Mouse (Mus musculus) forebrain, embryonic 15.5 days (tissue): ENCODE data around the gene Eya2. TPM values are rescaled to one million over a fixed set of nuclear protein-coding genes. Genes with fewer than 3 reads are reported as not detected.

Experiments
- ATAC-seq: fragments of 200-750 bp; cut with Nextera tagmentation; replicated peaks from 2 replicates; pipeline ENCODE4 v1.8.0; 2017; ENCODE audit warnings: mild to moderate bottlenecking, moderate TSS enrichment, moderate library complexity
- H3K27ac ChIP-seq: fragments of 300-500 bp; sonication (generic); replicated peaks from 2 replicates; pipeline ENCODE4 v1.5.1; 2015; ENCODE audit warnings: mild to moderate bottlenecking, inconsistent platforms
- H3K27me3 ChIP-seq: fragments of 300-500 bp; sonication (generic); 2 replicates; pipeline ENCODE4 v1.6.1; 2015; ENCODE audit warnings: inconsistent platforms
- H3K36me3 ChIP-seq: fragments of 300-500 bp; sonication (generic); 2 replicates; pipeline ENCODE4 v1.6.1; 2015; ENCODE audit warnings: mild to moderate bottlenecking, inconsistent platforms
- H3K4me1 ChIP-seq: fragments of 300-500 bp; sonication (generic); 2 replicates; pipeline ENCODE4 v1.6.1; 2015; ENCODE audit warnings: inconsistent platforms
- H3K4me2 ChIP-seq: fragments of 300-500 bp; sonication (generic); replicated peaks from 2 replicates; pipeline ENCODE4 v1.6.1; 2015; ENCODE audit warnings: mild to moderate bottlenecking, inconsistent platforms
- H3K4me3 ChIP-seq: fragments of 300-500 bp; sonication (generic); 2 replicates; pipeline ENCODE4 v1.5.1; 2015; ENCODE audit warnings: mild to moderate bottlenecking, inconsistent platforms
- H3K9ac ChIP-seq: fragments of 300-500 bp; sonication (generic); replicated peaks from 2 replicates; pipeline ENCODE4 v1.6.1; 2015; ENCODE audit warnings: mild to moderate bottlenecking, inconsistent platforms
- H3K9me3 ChIP-seq: fragments of 300-500 bp; sonication (generic); 2 replicates; pipeline ENCODE4 v1.6.1; 2016; ENCODE audit warnings: inconsistent platforms
- WGBS: fragments of 180-500 bp; shearing (Covaris S2); methylation state at CpG from one replicate; pipeline ENCODE4 v1.1.7; 2015; ENCODE audit warnings: mixed read lengths; 5-methylcytosine and 5-hydroxymethylcytosine counted together
- polyA plus RNA-seq: library from polyadenylated mRNA; unstranded; fragments of >200 nt; fragmentation: Nextera tagmentation; extraction: Ambion mirVana; gene quantifications from 2 replicates; pipeline ENCODE4 v1.2.1, GENCODE M21; 2015

Gene Eya2
- polyA plus RNA-seq, 1 experiment from 2014 or later: 2.8 TPM

DNA sequence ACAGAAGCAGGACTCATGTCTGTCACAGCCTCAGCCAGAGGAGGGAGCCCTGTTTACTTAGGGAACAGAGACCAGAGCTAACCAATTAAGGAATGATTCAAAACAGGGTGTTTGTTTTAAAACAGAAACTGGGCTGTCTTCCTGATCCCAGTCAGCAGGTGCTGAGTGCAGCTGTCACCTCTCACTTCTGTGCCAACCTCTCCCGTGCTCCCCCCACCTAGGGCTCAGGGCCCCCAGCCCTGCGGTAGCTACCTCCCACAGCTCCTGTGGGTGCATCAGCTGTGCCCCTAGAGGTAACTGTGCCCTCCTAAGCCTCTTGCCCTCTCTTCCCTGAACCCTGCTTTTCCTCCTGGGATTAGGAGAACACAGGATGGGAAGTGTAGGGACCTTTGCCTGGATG is 141.5 kb downstream of the Eya2 start:
- no peak overlapping the region for H3K4me2 ChIP-seq

DNA sequence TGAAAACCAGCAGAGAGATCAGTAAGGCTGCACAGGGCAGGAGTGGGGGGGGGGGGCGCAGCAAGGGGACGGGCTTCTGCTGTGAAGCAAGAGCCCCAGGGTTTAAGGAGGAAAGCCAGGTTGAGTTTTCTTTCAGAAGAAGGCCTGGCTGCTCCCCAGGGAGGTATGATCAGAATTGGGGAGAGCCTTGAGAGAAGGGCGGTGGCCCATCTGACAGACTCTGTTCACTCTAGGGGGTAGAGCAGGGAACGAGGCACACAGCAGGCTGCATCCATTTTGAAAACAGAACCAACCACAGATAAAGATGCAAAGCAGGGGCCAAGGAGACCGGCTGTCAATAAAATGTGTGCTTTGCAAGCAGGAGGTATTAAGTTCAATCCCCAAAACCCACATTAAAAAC is 145.5 kb downstream of the Eya2 start:
- Histone ChIP-seq H3K27me3 (no peaks in the 10 kb centered on the region), H3K9ac (no peak overlapping the region), H3K36me3 (no peaks in the 10 kb centered on the region), H3K27ac (no peak overlapping the region), H3K9me3 (no peaks in the 10 kb centered on the region), H3K4me2 (no peak overlapping the region), H3K4me3 (no peak overlapping the region), H3K4me1 (peaks cover 20% of the 10 kb centered on the region)
- no peak for ATAC-seq
- 36% methylated on average over 5 of the region's 5 CpGs for WGBS

More for the DNA sequence above, 141.5 kb downstream of the Eya2 start:
- Histone ChIP-seq H3K27me3 (no peaks in the 10 kb centered on the region), H3K9me3 (no peaks in the 10 kb centered on the region), H3K27ac (no peak overlapping the region), H3K4me3 (no peak overlapping the region), H3K4me1 (peaks cover 11% of the 10 kb centered on the region), H3K36me3 (no peaks in the 10 kb centered on the region), H3K9ac (no peak overlapping the region)
- 47% methylated on average over 2 of the region's 2 CpGs for WGBS
- ATAC-seq: no peak

DNA sequence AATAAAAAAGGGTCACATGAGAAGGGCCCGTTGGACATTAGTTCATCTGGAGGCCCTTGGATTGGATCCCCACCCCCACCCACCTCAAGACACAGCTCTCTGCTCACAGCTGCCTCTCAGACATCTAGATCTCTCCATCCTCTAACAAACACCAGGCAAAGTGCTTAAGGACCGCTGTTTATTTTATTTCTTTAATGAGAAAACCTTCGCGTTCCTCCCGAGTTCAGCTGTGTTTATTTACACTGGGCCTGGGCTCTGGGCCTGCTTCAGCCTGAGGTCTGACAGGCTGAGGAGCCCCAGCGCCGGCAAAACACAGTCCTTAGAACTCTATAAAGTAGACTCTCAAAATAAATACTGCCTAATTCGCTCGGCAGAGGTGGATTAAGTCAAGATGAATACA is 146.2 kb downstream of the Eya2 start:
- no peak for ATAC-seq
- no peak overlapping the region; the same call in 1 of the 2 replicates for H3K27ac ChIP-seq
- H3K9ac ChIP-seq: no peak overlapping the region

DNA sequence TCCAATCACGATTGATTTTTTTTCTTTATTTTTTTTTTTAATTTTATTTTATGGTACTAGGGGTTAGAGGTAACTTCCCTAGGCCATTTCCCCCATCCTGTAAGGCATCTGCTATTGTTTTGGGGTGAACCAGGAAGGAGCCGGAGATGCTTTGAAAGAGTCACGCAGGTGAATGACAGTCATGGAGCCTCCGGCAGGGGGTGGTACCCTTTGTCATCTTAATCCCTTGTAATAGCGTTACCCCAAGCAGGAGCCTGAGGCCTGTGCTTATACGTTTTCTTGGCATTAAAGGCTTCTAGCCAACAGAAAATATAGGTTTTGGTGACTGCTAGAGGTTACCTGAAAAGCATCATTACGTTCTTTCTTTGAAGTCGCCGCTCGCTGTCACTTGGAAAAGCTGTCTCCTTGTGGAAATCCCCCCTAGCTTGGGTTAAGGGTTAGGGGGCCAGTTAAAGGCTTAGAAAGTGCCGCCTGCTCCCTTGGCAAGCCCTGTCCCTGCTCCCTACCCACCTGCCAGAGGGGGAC is 146.8 kb downstream of the Eya2 start:
- ATAC-seq: no peak
- no peak overlapping the region for H3K4me2 ChIP-seq
- H3K9ac ChIP-seq: no peak overlapping the region

More for the DNA sequence above, 146.2 kb downstream of the Eya2 start:
- no peaks in the 10 kb centered on the region for H3K36me3 ChIP-seq
- no peaks in the 10 kb centered on the region for H3K9me3 ChIP-seq
- 0 out of 2 replicates have a peak, but pooled peaks cover under 1% of the 10 kb centered on the region for H3K27me3 ChIP-seq
- H3K4me1 ChIP-seq: peaks cover 26% of the 10 kb centered on the region
- H3K4me2 ChIP-seq: no peak overlapping the region
- WGBS: 8% methylated on average over 9 of the region's 9 CpGs
- H3K4me3 ChIP-seq: no peak overlapping the region

DNA sequence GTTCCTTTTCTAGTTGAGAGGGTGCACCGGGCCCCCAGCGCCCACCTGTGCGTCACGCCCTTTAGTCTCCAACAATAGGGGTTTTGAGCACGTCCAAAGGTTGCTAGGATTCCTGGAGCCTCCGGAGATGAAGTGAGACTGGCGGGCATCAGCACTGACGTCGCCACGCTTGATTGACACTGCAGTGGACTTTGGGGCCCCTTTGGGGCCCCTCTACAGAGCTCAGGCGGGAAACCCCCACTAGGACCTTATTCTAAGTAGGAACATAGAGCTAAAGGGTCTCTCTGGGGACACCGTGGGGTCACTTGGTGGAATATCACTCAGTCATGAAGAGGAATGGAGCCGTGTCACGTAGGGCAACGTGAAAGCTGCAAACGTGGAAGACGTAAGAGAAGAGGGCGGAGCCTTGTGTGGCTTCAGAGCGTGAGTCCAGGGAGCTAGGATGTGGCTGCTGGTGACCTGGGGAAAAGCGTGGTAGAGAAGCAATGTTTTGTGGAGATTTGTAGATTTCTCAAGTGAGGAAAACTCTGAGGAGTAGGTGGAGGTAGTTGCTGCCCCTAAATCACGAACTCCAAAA is 147.5 kb downstream of the Eya2 start:
- H3K4me3 ChIP-seq: no peak overlapping the region
- no peak overlapping the region for H3K27ac ChIP-seq
- H3K27me3 ChIP-seq: 0 out of 2 replicates have a peak, but pooled peaks cover 5% of the 10 kb centered on the region
- no peaks in the 10 kb centered on the region for H3K9me3 ChIP-seq
- peaks cover 29% of the 10 kb centered on the region for H3K4me1 ChIP-seq
- H3K36me3 ChIP-seq: no peaks in the 10 kb centered on the region
- no peak overlapping the region for H3K4me2 ChIP-seq
- 27% methylated on average over 21 of the region's 21 CpGs for WGBS
- ATAC-seq: no peak
- H3K9ac ChIP-seq: no peak overlapping the region

More for the DNA sequence above, 146.8 kb downstream of the Eya2 start:
- no peak overlapping the region for H3K27ac ChIP-seq
- H3K9me3 ChIP-seq: no peaks in the 10 kb centered on the region
- 12% methylated on average over 11 of the region's 11 CpGs for WGBS
- no peaks in the 10 kb centered on the region for H3K36me3 ChIP-seq
- H3K27me3 ChIP-seq: 0 out of 2 replicates have a peak, but pooled peaks cover 5% of the 10 kb centered on the region
- no peak overlapping the region for H3K4me3 ChIP-seq
- peaks cover 29% of the 10 kb centered on the region for H3K4me1 ChIP-seq

DNA sequence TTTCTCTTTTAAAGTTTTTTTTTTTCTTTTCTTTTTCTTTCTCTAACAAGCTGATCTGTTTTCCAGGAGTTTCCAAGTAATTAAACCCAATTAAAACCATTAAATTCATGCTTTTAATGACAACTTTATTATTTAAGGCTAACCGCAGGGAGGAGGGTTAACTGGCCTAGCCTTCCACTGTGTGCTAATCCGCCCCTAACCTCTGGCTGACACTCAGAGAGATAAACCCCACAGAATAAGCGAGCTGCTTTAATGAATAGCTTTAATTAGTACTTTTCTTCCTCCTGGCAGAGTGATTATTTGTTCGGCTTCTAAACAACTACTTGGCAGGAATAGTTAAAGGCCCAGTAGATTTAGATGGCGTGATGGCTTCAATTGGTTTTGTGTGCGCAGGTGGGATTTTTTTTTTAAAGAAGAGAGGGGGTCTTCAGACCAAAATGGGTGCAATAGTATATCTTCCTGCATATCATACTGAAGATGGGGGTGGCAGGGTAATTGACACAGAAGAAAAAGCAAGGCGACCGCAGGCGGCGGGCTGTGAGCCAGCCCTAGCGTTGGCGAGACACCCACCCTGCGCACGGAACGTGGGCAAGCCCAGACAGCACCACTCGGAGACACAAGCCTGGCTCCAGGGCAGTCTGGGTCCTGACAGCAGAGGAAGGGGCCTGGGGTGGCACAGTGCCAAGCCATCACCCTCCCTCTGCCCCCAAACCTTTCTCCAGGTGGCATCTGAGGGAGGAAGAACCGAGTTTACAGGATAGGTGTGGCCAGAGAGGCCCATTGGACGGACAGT is 150.7 kb downstream of the Eya2 start:
- Histone ChIP-seq H3K9me3 (no peaks in the 10 kb centered on the region), H3K27ac (peak overlapping the region; percentile 81), H3K4me3 (peak overlapping the region; percentile 9; the same call in 1 of the 2 replicates), H3K9ac (peak overlapping the region; percentile 30; the same call in 1 of the 2 replicates), H3K27me3 (0 out of 2 replicates have a peak, but pooled peaks cover 5% of the 10 kb centered on the region), H3K36me3 (no peaks in the 10 kb centered on the region), H3K4me1 (peaks cover 29% of the 10 kb centered on the region), H3K4me2 (peak overlapping the region; percentile 19)
- peak; percentile 80 for ATAC-seq
- 11% methylated on average over 18 of the region's 18 CpGs for WGBS

DNA sequence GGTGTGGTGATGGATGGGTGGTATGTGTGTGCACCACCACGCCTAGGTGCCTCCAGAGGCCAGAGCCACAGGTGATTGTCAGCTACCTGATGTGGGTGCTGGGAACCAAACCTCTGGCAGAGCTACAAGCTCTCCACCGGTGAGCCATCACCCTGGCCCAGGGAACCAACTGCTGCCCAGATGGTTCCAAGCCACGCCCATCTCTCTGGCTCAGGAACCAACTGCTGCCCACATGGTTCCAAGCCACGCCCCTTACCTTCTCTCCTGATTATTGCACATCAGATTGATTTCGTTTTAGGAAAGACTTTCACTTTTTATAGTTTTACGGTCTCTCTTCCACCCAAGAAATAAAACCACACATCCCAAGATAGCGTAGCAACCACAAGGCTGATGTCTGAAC is 153.1 kb downstream of the Eya2 start:
- H3K36me3 ChIP-seq: no peaks in the 10 kb centered on the region
- no peak overlapping the region for H3K27ac ChIP-seq
- no peak overlapping the region for H3K4me3 ChIP-seq
- 59% methylated on average over 7 of the region's 7 CpGs for WGBS
- no peaks in the 10 kb centered on the region for H3K9me3 ChIP-seq
- 0 out of 2 replicates have a peak, but pooled peaks cover 5% of the 10 kb centered on the region for H3K27me3 ChIP-seq
- peaks cover 17% of the 10 kb centered on the region for H3K4me1 ChIP-seq
- no peak for ATAC-seq
- H3K9ac ChIP-seq: no peak overlapping the region
- H3K4me2 ChIP-seq: no peak overlapping the region

DNA sequence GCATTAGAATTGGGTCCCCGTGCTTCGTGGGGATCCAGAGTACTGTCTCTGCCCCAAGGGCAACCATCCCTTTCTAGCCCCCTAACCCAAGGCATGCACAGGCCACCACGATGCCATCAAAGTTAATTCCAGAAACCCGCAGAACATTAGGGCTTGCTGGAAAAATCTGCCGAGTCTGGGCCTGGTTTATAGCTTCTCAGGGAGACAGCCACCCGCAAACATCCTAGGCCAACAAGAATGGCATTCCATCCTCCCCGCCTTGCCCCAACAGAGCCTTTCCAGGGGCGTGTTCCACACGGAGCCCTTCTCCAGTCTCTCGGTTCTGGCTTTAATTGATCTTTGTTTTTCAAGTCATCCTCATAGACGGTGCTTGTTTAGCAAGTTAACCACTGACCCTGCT is 153.6 kb downstream of the Eya2 start:
- H3K9ac ChIP-seq: no peak overlapping the region
- no peak overlapping the region for H3K4me3 ChIP-seq
- peaks cover 17% of the 10 kb centered on the region for H3K4me1 ChIP-seq
- 17% methylated on average over 11 of the region's 11 CpGs for WGBS
- ATAC-seq: no peak
- H3K27ac ChIP-seq: no peak overlapping the region
- no peaks in the 10 kb centered on the region for H3K36me3 ChIP-seq
- H3K4me2 ChIP-seq: no peak overlapping the region
- H3K27me3 ChIP-seq: 0 out of 2 replicates have a peak, but pooled peaks cover 5% of the 10 kb centered on the region
- no peaks in the 10 kb centered on the region for H3K9me3 ChIP-seq

DNA sequence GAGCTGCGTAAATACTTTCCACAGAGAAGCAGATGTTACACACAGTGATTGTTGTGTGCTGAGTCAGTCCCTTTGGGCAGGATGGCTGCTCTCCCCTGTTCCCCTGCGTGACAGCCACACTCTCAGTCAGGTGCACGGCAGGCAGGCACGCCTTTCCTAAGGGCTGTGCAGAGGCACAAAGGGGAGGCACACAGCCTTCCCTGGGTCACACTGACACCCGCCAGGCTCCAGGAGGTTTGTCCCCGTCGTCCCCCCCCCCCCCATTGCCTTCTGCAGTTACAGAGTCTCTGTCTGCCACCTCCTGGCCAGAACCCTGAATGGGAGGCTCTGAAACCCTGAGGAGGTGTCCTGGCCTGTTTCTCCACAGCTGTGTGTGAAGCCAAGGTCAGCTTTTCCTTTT is 156.2 kb downstream of the Eya2 start:
- ATAC-seq: no peak
- Histone ChIP-seq H3K36me3 (no peaks in the 10 kb centered on the region), H3K27me3 (0 out of 2 replicates have a peak, but pooled peaks cover 4% of the 10 kb centered on the region)

DNA sequence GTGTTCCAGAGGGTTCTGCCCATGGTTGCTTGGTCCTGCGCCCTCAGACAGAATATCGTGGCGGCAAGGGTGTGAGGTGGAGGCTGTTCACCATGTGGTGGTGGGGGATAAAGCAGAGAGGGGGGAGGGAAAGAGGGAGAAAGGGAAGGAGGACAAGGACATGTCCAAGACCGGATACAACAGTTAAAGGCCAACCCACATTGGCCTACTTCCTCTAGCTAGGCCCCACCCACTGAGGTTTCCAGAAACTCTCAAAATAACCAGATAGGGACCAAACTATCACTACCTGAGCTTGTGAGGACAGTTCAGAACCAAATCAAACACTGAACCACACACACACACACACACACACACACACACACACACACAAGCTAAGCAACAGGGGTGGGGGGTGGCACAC is 157.9 kb downstream of the Eya2 start:
- Histone ChIP-seq H3K9ac (no peak overlapping the region), H3K9me3 (no peaks in the 10 kb centered on the region), H3K36me3 (no peaks in the 10 kb centered on the region), H3K4me1 (peaks cover 3% of the 10 kb centered on the region), H3K27ac (no peak overlapping the region), H3K4me3 (no peak overlapping the region), H3K27me3 (no peaks in the 10 kb centered on the region), H3K4me2 (no peak overlapping the region)
- ATAC-seq: no peak
- 85% methylated on average over 4 of the region's 4 CpGs for WGBS

More for the DNA sequence above, 156.2 kb downstream of the Eya2 start:
- WGBS: 20% methylated on average over 7 of the region's 7 CpGs
- no peak overlapping the region for H3K9ac ChIP-seq
- no peaks in the 10 kb centered on the region for H3K9me3 ChIP-seq
- H3K27ac ChIP-seq: no peak overlapping the region
- no peak overlapping the region for H3K4me2 ChIP-seq
- no peak overlapping the region for H3K4me3 ChIP-seq
- H3K4me1 ChIP-seq: peaks cover 2% of the 10 kb centered on the region

DNA sequence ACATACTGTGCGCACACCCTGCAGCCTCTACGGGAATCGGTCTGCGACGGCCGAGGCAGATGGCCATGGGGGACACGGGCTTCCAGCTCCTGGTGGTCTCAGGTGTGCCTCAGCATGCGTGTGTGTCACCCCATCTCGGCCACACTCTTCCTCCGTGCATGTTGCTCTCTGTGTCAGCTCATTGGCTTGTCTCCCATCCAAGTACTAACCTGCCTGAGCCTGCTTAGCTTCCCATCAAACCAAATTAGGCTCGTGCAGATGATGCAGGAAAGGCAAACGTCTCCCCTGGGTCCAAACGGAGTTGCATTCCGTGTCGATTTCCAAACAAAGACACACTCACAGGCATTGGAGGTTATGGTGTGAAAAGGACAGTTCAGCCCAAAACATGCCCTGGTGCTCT is 163.0 kb downstream of the Eya2 start:
- WGBS: 64% methylated on average over 15 of the region's 15 CpGs
- Histone ChIP-seq H3K27ac (no peak overlapping the region; the same call in 1 of the 2 replicates), H3K9me3 (no peaks in the 10 kb centered on the region), H3K36me3 (no peaks in the 10 kb centered on the region), H3K27me3 (no peaks in the 10 kb centered on the region), H3K9ac (no peak overlapping the region), H3K4me1 (peaks cover 12% of the 10 kb centered on the region), H3K4me2 (no peak overlapping the region), H3K4me3 (no peak overlapping the region)
- ATAC-seq: no peak

DNA sequence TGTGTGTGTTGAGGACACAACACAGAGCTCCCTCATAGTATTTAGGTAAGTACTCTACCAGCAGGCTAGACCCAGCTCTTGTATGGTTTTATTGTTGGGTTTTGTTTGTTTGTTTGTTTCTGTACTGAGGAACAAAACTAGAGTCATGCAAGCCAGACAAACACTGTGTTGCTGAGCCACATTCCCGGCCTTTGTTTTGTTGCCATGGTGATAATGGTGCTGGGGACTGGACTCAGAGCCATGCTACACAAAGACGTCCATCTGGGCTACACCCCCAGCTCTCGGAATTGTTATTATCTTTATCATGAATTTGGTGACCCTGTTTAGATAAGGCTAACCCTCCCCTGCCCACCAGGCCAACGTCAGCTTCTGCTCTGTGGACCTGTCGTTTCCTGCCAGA is 163.7 kb downstream of the Eya2 start:
- peak; percentile 53; the same call in 1 of the 2 replicates for ATAC-seq
- Histone ChIP-seq H3K36me3 (no peaks in the 10 kb centered on the region), H3K9me3 (no peaks in the 10 kb centered on the region), H3K27ac (no peak overlapping the region), H3K4me2 (no peak overlapping the region), H3K4me1 (peaks cover 12% of the 10 kb centered on the region), H3K9ac (no peak overlapping the region), H3K27me3 (no peaks in the 10 kb centered on the region), H3K4me3 (no peak overlapping the region)
- WGBS: 12% methylated on average over 5 of the region's 5 CpGs
